Mouse (Mus musculus) olfactory bulb, adult 2 months (tissue): ENCODE results near the gene Cep164. TPM values are rescaled to one million over a fixed set of nuclear protein-coding genes. Genes with fewer than 3 reads are reported as not detected.
"Not testable (repeated sequence)": the region's sequence is repeated elsewhere in the genome, so short reads cannot be mapped to it uniquely, and the experiment has no call there.

Experiments used
- H3K27ac ChIP-seq: fragments of 200-500 bp; 2 replicates; pipeline ENCODE4 v1.5.1; 2012; ENCODE audit warnings: low read depth, low read length; ENCODE audit not compliant: insufficient read depth
- H3K4me1 ChIP-seq: fragments of 200-500 bp; 2 replicates; pipeline ENCODE4 v1.6.1; 2012; ENCODE audit warnings: low read length; ENCODE audit not compliant: control insufficient read depth, insufficient read depth
- H3K4me3 ChIP-seq: fragments of 200-500 bp; 2 replicates; pipeline ENCODE4 v1.5.1; 2012; ENCODE audit warnings: mild to moderate bottlenecking, low read depth, low read length, moderate library complexity; ENCODE audit not compliant: insufficient read depth
- CTCF ChIP-seq: fragments of 200-500 bp; IDR thresholded peaks from 2 replicates; pipeline ENCODE4 v1.5.1; 2012; ENCODE audit warnings: low read depth, mild to moderate bottlenecking, low read length, moderate library complexity; ENCODE audit not compliant: insufficient read depth
- POLR2A ChIP-seq: fragments of 200-500 bp; IDR thresholded peaks from 2 replicates; pipeline ENCODE4 v1.6.1; 2012; ENCODE audit warnings: mild to moderate bottlenecking, low read depth, low read length, moderate library complexity; ENCODE audit not compliant: insufficient read depth
- WGBS: fragments of 180-500 bp; shearing (Covaris S2); methylation state at CpG from one replicate; pipeline ENCODE4 v1.1.7; 2018; 5-methylcytosine and 5-hydroxymethylcytosine counted together
- polyA plus RNA-seq: library from polyadenylated mRNA; stranded (reverse); fragments of >200 nt; gene quantifications from 2 replicates; pipeline ENCODE4 v1.2.4, GENCODE M21; 2012; ENCODE audit warnings: low replicate concordance; ENCODE audit not compliant: missing spikeins, insufficient read depth, insufficient read length

Cep164 gene
- polyA plus RNA-seq, 1 experiment, result not detected

GRCm38 (mm10) chr9:45783249-45784069 is 45.0 kb downstream of the Cep164 start:
- no peak for TF ChIP-seq CTCF
- no peak for TF ChIP-seq POLR2A
- 77% methylated on average over 12 of the region's 12 CpGs for WGBS
- Histone ChIP-seq H3K4me1 (peaks cover 25% of the 10 kb centered on the region), H3K4me3 (no peak overlapping the region), H3K27ac (no peak overlapping the region)

GRCm38 (mm10) chr9:45779201-45779600 is 49.3 kb downstream of the Cep164 start:
- Histone ChIP-seq H3K4me3 (no peak overlapping the region), H3K27ac (no peak overlapping the region), H3K4me1 (peaks cover 10% of the 10 kb centered on the region)
- TF ChIP-seq POLR2A (no peak), CTCF (no peak)
- WGBS, result 61% methylated on average over 6 of the region's 6 CpGs

- peaks cover 10% of the 10 kb centered on the region for H3K4me1 ChIP-seq
- not testable (repeated sequence) for H3K4me3 ChIP-seq, H3K27ac ChIP-seq
- WGBS, result 75% methylated on average over 3 of the region's 3 CpGs
Measured at GRCm38 (mm10) chr9:45776176-45776575, 52.3 kb downstream of the Cep164 start.

- H3K4me3 ChIP-seq, result no peak overlapping the region
- 89% methylated on average over 6 of the region's 6 CpGs for WGBS
- peaks cover 5% of the 10 kb centered on the region for H3K4me1 ChIP-seq
- TF ChIP-seq POLR2A (no peak), CTCF (no peak)
- no peak overlapping the region for H3K27ac ChIP-seq
Measured at GRCm38 (mm10) chr9:45774088-45774487, 54.4 kb downstream of the Cep164 start.

- H3K27ac ChIP-seq, result no peak overlapping the region
- no peaks in the 10 kb centered on the region for H3K4me1 ChIP-seq
- WGBS, result 91% methylated on average over 5 of the region's 5 CpGs
- TF ChIP-seq POLR2A, result no peak
- no peak for TF ChIP-seq CTCF
- H3K4me3 ChIP-seq, result no peak overlapping the region
Measured at GRCm38 (mm10) chr9:45769596-45769995, 58.9 kb downstream of the Cep164 start.

DNA sequence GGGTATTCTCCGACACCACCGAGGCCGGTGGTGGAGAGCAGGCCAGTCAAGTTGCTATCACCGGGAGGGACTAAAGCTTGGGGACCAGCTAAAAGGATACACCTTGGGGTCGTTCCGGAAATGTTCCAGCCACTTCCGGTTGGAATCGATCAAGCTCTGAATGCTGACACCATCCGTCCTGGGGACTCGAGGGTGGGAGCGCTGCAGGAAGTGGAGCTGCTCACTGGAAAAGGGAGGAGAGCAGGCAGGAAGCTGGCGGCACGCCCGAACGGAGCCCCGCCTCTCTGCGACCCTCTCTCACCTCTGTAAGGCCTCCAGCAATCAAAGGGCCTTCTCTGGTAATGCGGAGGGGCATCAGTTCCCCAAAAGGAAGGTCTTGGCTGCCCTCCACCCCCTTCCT is 60.1 kb downstream of the Cep164 start:
- Histone ChIP-seq H3K27ac (no peak overlapping the region), H3K4me1 (no peaks in the 10 kb centered on the region), H3K4me3 (no peak overlapping the region)
- WGBS, result 86% methylated on average over 18 of the region's 18 CpGs
- TF ChIP-seq CTCF, result no peak
- no peak for TF ChIP-seq POLR2A

- no peak for TF ChIP-seq CTCF
- no peak for TF ChIP-seq POLR2A
Measured at GRCm38 (mm10) chr9:45767155-45767554, 61.3 kb downstream of the Cep164 start.

DNA sequence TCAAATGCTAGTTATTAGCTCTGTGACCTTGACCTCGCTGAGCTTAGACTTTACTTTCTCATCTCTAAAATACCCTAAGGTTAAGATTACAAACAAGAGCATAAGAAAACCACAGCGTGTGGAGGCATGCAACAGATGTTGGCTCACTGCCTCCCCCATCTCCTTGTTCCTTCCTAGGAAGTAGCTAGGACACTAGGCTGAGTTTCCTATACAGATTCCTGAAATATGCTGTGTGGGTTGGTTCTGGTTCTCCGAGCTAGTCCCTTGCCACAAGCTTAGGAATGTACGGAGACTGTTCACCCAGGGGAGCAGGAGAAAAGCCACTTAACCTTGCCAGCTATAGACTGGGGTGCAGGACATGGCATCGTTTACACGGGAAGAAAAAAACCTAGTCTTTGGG is 62.3 kb downstream of the Cep164 start:
- no peaks in the 10 kb centered on the region for H3K4me1 ChIP-seq
- 63% methylated on average over 6 of the region's 6 CpGs for WGBS

More at GRCm38 (mm10) chr9:45767155-45767554, 61.3 kb downstream of the Cep164 start:
- 95% methylated on average over 8 of the region's 8 CpGs for WGBS
- no peaks in the 10 kb centered on the region for H3K4me1 ChIP-seq
- no peak overlapping the region for H3K4me3 ChIP-seq
- no peak overlapping the region for H3K27ac ChIP-seq

DNA sequence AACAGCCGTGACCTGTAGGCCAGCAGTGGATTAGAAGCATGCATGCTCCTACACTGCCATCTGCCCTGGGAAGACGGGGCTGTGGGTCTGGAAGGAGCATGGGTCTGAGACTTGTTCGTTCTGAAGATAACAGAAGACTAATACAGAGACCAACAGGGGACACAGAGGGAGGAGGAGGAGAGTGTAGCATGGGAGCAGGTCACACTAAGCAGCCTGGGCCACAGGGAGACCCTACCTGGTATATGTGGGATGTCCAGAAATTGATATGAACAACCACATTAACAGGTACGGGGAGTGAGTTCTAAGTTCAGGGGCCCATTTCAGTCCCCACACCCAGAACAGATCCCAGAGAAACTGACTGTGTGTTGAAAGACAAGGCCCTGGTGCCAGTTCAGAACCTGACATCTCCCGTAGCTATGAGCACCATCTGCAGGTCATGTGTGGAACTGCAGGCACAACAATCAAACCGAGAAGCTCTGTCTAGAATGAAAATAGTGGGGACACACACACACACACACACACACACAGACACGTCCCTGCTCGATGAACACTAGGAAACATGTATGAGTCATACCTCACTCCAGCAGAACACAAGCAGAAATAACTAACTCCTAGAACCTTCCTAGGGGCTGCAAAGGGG is 73.9 kb downstream of the Cep164 start:
- WGBS, result 33% methylated on average over 8 of the region's 8 CpGs
- TF ChIP-seq CTCF (peak; percentile 41; the same call in 1 of the 2 replicates), POLR2A (no peak)
- Histone ChIP-seq H3K4me3 (no peak overlapping the region), H3K4me1 (peaks cover 7% of the 10 kb centered on the region), H3K27ac (peak overlapping the region; percentile 11; the same call in 1 of the 2 replicates)

More for the DNA sequence above, 62.3 kb downstream of the Cep164 start:
- no peak for TF ChIP-seq CTCF
- no peak overlapping the region for H3K4me3 ChIP-seq
- H3K27ac ChIP-seq, result no peak overlapping the region

DNA sequence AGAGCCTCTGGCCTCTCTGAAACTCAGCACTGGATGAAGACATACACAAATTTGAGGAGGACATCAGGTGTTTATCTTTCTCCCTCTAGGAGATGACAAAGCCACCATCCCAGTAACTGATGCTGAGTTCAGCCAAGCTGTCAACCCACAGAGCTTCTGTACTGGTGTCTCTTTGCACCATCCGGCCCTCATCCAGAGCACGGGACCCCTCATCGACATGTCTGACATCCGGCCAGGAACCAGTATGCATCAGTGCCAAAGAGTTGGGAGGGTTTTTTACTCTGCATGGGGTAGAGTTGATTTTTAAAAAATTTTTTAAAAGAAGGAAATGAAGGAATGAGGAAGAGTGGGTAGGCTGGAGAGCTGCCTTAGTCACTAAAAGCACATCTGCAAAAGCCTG is 78.6 kb downstream of the Cep164 start:
- H3K4me1 ChIP-seq, result peaks cover 9% of the 10 kb centered on the region
- H3K27ac ChIP-seq, result no peak overlapping the region
- no peak overlapping the region for H3K4me3 ChIP-seq
- TF ChIP-seq CTCF (no peak), POLR2A (no peak)
- 90% methylated on average over 4 of the region's 4 CpGs for WGBS
